Mouse (Mus musculus): ENCODE results near the gene Cdc14a. TPM values are rescaled to one million over a fixed set of nuclear protein-coding genes. Genes with fewer than 3 reads are reported as not detected.

Cdc14a gene
- polyA plus RNA-seq, 1 experiment from 2014 or later, result 15.7 TPM

DNA sequence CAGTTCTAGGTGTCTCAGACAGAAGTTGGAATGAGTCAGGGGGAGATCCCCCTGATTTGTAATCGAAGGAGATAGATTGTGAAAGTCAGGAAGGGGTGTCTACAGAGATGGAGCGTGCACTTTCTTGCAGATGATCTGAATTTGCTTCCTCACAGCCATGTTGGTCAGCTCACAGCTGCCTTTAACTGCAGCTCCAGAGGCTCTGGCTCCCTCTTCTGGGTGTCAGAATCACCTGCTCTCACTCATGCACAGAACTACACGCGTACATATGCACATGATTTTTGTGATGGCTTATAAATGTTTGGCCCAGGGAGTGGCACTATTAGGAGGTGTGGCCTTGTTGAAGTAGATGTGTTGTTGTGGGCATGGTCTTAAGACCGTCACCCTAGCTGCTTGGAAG is 186.3 kb downstream of the Cdc14a start:
- Histone ChIP-seq H3K4me2 (replicated peaks; ENCODE audit: low read depth, low read length) (no peak overlapping the region), H3K4me1 (ENCODE audit: control insufficient read depth, insufficient read depth, low read length) (no peaks in the 10 kb centered on the region), H3K9me3 (ENCODE audit: control insufficient read depth, low read depth, low read length) (no peaks in the 10 kb centered on the region), H3K36me3 (ENCODE audit: control insufficient read depth, insufficient read depth, low read length) (no peaks in the 10 kb centered on the region), H3K27ac (ENCODE audit: low read length) (no peak overlapping the region), H3K4me3 (ENCODE audit: low read depth, low read length) (no peak overlapping the region), H3K9ac (replicated peaks; ENCODE audit: low read depth, low read length) (no peak overlapping the region), H3K27me3 (ENCODE audit: control insufficient read depth, insufficient read depth, low read length) (no peaks in the 10 kb centered on the region)
- ATAC-seq (ENCODE audit: insufficient number of reproducible peaks, insufficient read depth, low FRiP score, low read depth), result no peak
- 88% methylated on average over 5 of the region's 5 CpGs for WGBS

DNA sequence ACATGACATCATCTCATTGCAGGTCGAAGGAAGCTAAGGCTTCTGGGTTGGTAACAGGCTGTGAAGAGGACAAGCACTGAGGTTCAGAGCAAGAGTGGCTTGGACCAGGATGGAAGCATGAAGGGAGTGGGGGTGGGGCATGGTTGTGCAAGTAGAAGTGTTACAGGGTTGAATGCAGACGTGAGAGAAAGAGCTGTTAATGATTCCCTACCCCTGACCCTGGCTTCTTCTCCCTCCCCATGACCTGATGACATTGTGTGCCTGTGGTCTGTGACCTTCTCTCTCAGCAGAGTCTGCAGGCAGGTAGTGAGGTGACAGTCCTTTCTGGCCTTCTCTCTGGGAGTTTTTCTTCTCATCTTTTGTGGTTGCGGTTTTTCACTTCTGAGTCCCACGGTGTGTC is 187.0 kb downstream of the Cdc14a start:
- Histone ChIP-seq H3K36me3 (ENCODE audit: control insufficient read depth, insufficient read depth, low read length) (no peaks in the 10 kb centered on the region), H3K4me1 (ENCODE audit: control insufficient read depth, insufficient read depth, low read length) (no peaks in the 10 kb centered on the region), H3K4me2 (replicated peaks; ENCODE audit: low read depth, low read length) (no peak overlapping the region), H3K4me3 (ENCODE audit: low read depth, low read length) (no peak overlapping the region), H3K9me3 (ENCODE audit: control insufficient read depth, low read depth, low read length) (no peaks in the 10 kb centered on the region), H3K9ac (replicated peaks; ENCODE audit: low read depth, low read length) (no peak overlapping the region), H3K27me3 (ENCODE audit: control insufficient read depth, insufficient read depth, low read length) (no peaks in the 10 kb centered on the region), H3K27ac (ENCODE audit: low read length) (no peak overlapping the region)
- no peak for ATAC-seq (ENCODE audit: insufficient number of reproducible peaks, insufficient read depth, low FRiP score, low read depth)
- WGBS, result 64% methylated on average over 4 of the region's 4 CpGs

DNA sequence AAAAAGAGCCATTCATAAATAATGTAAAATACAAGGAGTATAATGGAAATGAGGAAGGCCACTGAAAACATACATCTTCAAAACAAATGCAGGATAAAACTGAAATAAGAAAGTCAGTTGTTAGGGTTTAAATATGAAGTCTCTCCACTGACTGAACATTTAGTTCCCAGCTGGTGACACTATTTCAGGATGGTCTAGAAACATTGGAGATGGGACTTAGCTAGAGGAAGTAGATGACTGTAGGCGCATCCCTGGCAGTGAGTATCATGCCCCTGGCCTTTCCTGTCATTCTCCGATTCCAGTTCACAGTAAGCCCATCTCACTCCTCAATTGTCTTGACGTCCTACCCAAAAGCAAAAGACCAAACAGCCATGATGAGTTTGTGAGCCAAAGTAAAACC is 190.3 kb downstream of the Cdc14a start:
- ATAC-seq (ENCODE audit: insufficient number of reproducible peaks, insufficient read depth, low FRiP score, low read depth), result no peak

GRCm38 (mm10) chr3:116232763-116233162 is 191.1 kb downstream of the Cdc14a start:
- Histone ChIP-seq H3K27ac (ENCODE audit: low read length) (no peak overlapping the region), H3K36me3 (ENCODE audit: control insufficient read depth, insufficient read depth, low read length) (no peaks in the 10 kb centered on the region), H3K9ac (replicated peaks; ENCODE audit: low read depth, low read length) (no peak overlapping the region), H3K4me2 (replicated peaks; ENCODE audit: low read depth, low read length) (no peak overlapping the region), H3K9me3 (ENCODE audit: control insufficient read depth, low read depth, low read length) (no peaks in the 10 kb centered on the region), H3K27me3 (ENCODE audit: control insufficient read depth, insufficient read depth, low read length) (no peaks in the 10 kb centered on the region), H3K4me3 (ENCODE audit: low read depth, low read length) (no peak overlapping the region), H3K4me1 (ENCODE audit: control insufficient read depth, insufficient read depth, low read length) (no peaks in the 10 kb centered on the region)
- WGBS, result 85% methylated on average over 5 of the region's 5 CpGs
- ATAC-seq (ENCODE audit: insufficient number of reproducible peaks, insufficient read depth, low FRiP score, low read depth), result no peak

More for the DNA sequence above, 190.3 kb downstream of the Cdc14a start:
- Histone ChIP-seq H3K27ac (ENCODE audit: low read length) (no peak overlapping the region), H3K9ac (replicated peaks; ENCODE audit: low read depth, low read length) (no peak overlapping the region), H3K4me1 (ENCODE audit: control insufficient read depth, insufficient read depth, low read length) (no peaks in the 10 kb centered on the region), H3K9me3 (ENCODE audit: control insufficient read depth, low read depth, low read length) (no peaks in the 10 kb centered on the region), H3K4me2 (replicated peaks; ENCODE audit: low read depth, low read length) (no peak overlapping the region), H3K27me3 (ENCODE audit: control insufficient read depth, insufficient read depth, low read length) (no peaks in the 10 kb centered on the region), H3K4me3 (ENCODE audit: low read depth, low read length) (no peak overlapping the region), H3K36me3 (ENCODE audit: control insufficient read depth, insufficient read depth, low read length) (no peaks in the 10 kb centered on the region)
- WGBS, result 88% methylated on average over 3 of the region's 3 CpGs

DNA sequence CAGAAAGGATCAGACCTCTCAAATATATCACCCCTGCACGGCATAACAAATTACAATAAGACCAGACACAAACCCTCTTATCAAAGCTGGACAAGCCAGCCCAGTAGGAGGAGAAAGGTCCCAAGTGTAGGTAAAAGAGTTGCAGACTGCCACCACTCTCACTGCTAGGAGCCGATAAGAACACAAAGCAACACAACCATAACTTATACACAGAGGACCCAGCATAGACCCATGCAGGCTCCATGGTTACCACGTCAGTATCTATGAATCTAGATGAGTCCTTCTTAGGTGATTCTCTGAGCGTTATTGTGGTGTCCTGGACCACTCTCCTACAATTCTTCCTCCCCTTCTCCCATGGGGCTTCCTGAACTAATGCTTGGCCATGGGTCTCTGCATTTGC is 194.5 kb downstream of the Cdc14a start:
- H3K4me3 ChIP-seq (ENCODE audit: low read depth, low read length), result no peak overlapping the region
- H3K27ac ChIP-seq (ENCODE audit: low read length), result no peak overlapping the region
- no peak for ATAC-seq (ENCODE audit: insufficient number of reproducible peaks, insufficient read depth, low FRiP score, low read depth)
- H3K9ac ChIP-seq (replicated peaks; ENCODE audit: low read depth, low read length), result no peak overlapping the region
- H3K4me1 ChIP-seq (ENCODE audit: control insufficient read depth, insufficient read depth, low read length), result no peaks in the 10 kb centered on the region
- H3K9me3 ChIP-seq (ENCODE audit: control insufficient read depth, low read depth, low read length), result no peaks in the 10 kb centered on the region
- no peaks in the 10 kb centered on the region for H3K27me3 ChIP-seq (ENCODE audit: control insufficient read depth, insufficient read depth, low read length)
- H3K36me3 ChIP-seq (ENCODE audit: control insufficient read depth, insufficient read depth, low read length), result no peaks in the 10 kb centered on the region
- H3K4me2 ChIP-seq (replicated peaks; ENCODE audit: low read depth, low read length), result no peak overlapping the region
- 80% methylated on average over 4 of the region's 4 CpGs for WGBS

GRCm38 (mm10) chr3:116228360-116229245 is 195.2 kb downstream of the Cdc14a start:
- Histone ChIP-seq H3K4me3 (ENCODE audit: low read depth, low read length) (no peak overlapping the region), H3K27ac (ENCODE audit: low read length) (no peak overlapping the region), H3K4me1 (ENCODE audit: control insufficient read depth, insufficient read depth, low read length) (no peaks in the 10 kb centered on the region), H3K9me3 (ENCODE audit: control insufficient read depth, low read depth, low read length) (no peaks in the 10 kb centered on the region), H3K4me2 (replicated peaks; ENCODE audit: low read depth, low read length) (no peak overlapping the region), H3K9ac (replicated peaks; ENCODE audit: low read depth, low read length) (no peak overlapping the region), H3K36me3 (ENCODE audit: control insufficient read depth, insufficient read depth, low read length) (no peaks in the 10 kb centered on the region), H3K27me3 (ENCODE audit: control insufficient read depth, insufficient read depth, low read length) (no peaks in the 10 kb centered on the region)
- 60% methylated on average over 11 of the region's 11 CpGs for WGBS
- ATAC-seq (ENCODE audit: insufficient number of reproducible peaks, insufficient read depth, low FRiP score, low read depth), result no peak

- H3K27ac ChIP-seq (ENCODE audit: low read length), result no peak overlapping the region
- no peak overlapping the region for H3K4me3 ChIP-seq (ENCODE audit: low read depth, low read length)
- 67% methylated on average over 5 of the region's 5 CpGs for WGBS
- H3K9me3 ChIP-seq (ENCODE audit: control insufficient read depth, low read depth, low read length), result no peaks in the 10 kb centered on the region
- H3K4me2 ChIP-seq (replicated peaks; ENCODE audit: low read depth, low read length), result no peak overlapping the region
- H3K27me3 ChIP-seq (ENCODE audit: control insufficient read depth, insufficient read depth, low read length), result no peaks in the 10 kb centered on the region
- ATAC-seq (ENCODE audit: insufficient number of reproducible peaks, insufficient read depth, low FRiP score, low read depth), result no peak
- no peaks in the 10 kb centered on the region for H3K4me1 ChIP-seq (ENCODE audit: control insufficient read depth, insufficient read depth, low read length)
- no peak overlapping the region for H3K9ac ChIP-seq (replicated peaks; ENCODE audit: low read depth, low read length)
- no peaks in the 10 kb centered on the region for H3K36me3 ChIP-seq (ENCODE audit: control insufficient read depth, insufficient read depth, low read length)
Observed at GRCm38 (mm10) chr3:116227383-116227782, 196.4 kb downstream of the Cdc14a start.

GRCm38 (mm10) chr3:116226915-116227314 is 196.9 kb downstream of the Cdc14a start:
- H3K27me3 ChIP-seq (ENCODE audit: control insufficient read depth, insufficient read depth, low read length), result no peaks in the 10 kb centered on the region
- ATAC-seq (ENCODE audit: insufficient number of reproducible peaks, insufficient read depth, low FRiP score, low read depth), result no peak
- H3K9ac ChIP-seq (replicated peaks; ENCODE audit: low read depth, low read length), result no peak overlapping the region
- no peak overlapping the region for H3K4me2 ChIP-seq (replicated peaks; ENCODE audit: low read depth, low read length)
- no peak overlapping the region for H3K4me3 ChIP-seq (ENCODE audit: low read depth, low read length)
- H3K36me3 ChIP-seq (ENCODE audit: control insufficient read depth, insufficient read depth, low read length), result no peaks in the 10 kb centered on the region
- no peak overlapping the region for H3K27ac ChIP-seq (ENCODE audit: low read length)
- WGBS, result 88% methylated on average over 6 of the region's 6 CpGs
- H3K4me1 ChIP-seq (ENCODE audit: control insufficient read depth, insufficient read depth, low read length), result no peaks in the 10 kb centered on the region
- no peaks in the 10 kb centered on the region for H3K9me3 ChIP-seq (ENCODE audit: control insufficient read depth, low read depth, low read length)
